Mouse (Mus musculus) CD4-positive helper T cell, adult 2 months (primary cell): ENCODE data around the gene Mis18bp1.
"Not testable (repeated sequence)": the region's sequence is repeated elsewhere in the genome, so short reads cannot be mapped to it uniquely, and the experiment has no call there.

ENCODE experiments used
- DNase-seq: peaks from one replicate; pipeline ENCODE4 v3.0.0-alpha.2; 2012; ENCODE audit warnings: low read depth, missing footprints, low spot score

Gene Mis18bp1

DNA sequence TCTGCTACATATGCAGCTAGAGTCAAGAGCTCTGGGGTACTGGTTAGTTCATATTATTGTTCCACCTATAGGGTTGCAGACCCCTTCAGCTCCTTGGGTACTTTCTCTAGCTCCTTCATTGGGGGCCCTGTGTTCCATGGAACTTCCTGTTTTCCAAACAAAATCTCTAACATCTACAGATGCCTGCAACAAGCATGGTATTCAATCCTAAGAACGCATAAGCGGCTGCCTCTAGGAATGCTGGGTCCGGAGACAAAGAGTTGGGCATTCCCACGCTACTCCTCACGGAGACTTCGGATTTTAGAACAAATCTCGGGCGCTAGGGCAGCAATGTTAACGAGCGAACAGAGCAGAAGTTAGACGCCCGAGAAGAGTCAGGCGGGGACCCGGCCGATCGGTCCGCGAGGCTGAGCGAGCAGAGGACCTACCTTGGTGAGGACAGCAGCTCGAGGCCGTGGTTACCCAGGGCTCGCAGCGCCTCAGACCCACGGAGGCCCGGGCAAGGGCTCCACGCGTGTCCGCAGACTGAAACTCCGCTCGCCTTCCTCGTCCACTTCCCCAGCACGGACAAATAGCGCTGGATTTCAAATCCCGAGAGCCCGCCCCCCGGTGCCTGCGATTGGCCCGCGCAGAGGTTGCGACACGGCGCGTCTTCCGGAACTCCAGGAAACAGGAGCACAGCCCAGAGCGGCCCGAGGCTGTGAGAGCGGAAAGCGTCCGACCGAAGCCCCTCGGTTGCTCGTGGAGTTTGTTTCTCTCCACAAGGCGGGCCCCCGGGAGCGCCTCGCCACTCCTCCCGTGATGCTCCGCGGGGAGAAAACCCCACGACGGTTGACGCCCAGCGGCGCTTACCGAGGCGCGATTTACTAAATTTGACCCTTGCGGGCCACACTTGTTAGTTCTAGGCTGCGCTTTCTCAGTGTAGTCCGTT is at the start of gene Mis18bp1:
Gene Mis18bp1 (minus strand): TSS at position 584 of the 931 bp plus-strand sequence.
- peak; percentile 98 for DNase-seq

DNA sequence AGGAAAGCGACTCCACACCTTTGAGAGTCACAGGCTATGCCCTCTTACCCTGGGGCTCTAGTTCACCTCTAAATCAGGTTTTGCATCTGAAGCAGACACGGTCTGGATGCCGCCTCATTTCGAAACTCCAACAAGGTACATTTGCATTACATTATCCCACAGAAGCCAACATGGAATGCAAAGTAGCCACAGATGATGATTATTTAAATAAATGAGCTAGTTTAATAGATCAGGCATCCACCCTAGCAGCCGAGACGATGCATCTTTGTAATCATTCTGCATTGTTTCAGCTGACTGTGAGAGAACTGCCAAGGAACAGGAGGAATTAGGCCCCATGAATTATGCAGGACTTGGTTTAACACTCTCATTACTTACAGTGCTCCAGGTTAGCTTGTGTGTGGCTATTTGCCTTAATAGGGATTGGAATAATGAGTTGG is 44.0 kb upstream of the Mis18bp1 start:
- no peak for DNase-seq

DNA sequence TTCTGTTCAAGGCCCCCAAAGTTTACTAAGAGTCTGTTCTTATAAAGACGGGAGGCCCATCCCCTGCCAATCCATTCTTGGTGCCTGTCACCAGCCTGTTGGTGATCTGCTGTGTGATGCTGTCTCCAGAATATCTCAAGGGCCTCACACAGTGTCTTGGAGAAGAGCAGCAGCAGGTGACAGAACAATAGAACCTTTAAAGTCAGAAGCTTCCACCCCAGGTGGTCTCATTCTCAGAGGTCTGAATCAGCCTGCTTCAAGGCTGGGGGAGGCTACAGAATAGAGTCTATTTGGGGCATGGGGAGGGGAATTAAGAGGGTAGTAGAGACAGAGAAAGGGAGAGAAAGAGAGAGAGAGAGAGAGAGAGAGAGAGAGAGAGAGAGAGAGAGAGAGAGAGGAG is 34.0 kb upstream of the Mis18bp1 start:
- DNase-seq: no peak

- DNase-seq: no peak
These were observed 29.4 kb upstream of the Mis18bp1 start for GRCm38 (mm10) chr12:65201812-65202211.

GRCm38 (mm10) chr12:65194003-65194530 is 21.7 kb upstream of the Mis18bp1 start:
- no peak for DNase-seq

GRCm38 (mm10) chr12:65189213-65189612 is 16.8 kb upstream of the Mis18bp1 start:
- DNase-seq: no peak

DNA sequence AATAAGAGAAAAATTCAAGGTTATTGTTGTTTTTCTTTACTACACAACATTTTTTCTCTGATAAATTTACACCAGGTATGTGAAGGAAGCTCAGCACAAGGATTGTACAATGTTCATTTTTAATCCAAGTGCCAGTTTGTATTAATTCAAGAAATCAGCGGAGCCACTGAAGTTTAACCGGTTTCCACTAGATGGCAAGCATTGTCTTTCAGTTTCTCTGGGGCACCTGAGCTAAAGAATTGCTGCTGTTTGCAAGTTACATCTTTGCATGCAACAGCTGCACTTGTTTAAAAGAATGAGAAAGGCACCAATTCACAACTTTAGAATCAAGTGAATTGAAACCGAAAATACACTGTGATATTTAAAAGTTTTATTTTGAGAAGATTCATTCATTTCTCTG is 15.0 kb upstream of the Mis18bp1 start:
- no peak for DNase-seq

DNA sequence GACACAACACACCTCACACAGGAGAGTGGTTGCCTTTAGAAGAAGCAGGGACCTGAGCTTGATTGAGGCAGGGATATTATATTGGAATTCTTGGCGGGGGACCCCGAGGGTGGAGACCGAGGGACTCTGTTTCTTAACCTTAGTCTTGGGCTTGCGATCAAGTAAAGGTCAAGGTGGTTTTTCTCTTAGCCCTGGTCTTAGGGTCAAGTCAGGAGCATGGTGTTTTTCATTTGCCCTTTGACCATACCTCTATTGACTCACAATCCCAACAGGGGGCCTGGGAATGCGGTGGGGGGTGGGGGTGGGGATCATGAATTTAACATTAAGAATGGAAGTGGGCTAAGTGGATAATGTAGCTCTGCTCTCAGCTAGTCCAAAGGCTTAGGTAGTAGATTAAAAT is 1.3 kb upstream of the Mis18bp1 start:
- no peak for DNase-seq

DNA sequence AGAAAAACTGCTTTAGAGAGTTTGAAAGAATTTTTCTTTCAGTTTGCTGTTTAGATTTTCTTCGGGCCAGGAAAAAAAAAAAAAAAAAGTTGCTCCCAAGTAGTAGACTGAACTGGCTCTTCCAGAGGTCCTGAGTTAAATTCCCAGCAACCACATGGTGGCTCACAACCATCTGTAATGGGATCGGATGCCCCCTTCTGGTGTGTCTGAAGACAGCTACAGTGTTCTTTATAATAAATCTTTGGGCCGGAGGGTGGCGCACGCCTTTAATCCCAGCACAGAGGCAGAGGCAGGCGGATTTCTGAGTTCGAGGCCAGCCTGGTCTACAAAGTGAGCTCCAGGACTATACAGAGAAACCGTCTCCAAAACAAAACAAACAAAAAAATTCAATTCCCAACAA is 555 bp upstream of the Mis18bp1 start:
- not testable (repeated sequence) for DNase-seq

GRCm38 (mm10) chr12:65136121-65136520 is 36.3 kb downstream of the Mis18bp1 start:
- not testable (repeated sequence) for DNase-seq

DNA sequence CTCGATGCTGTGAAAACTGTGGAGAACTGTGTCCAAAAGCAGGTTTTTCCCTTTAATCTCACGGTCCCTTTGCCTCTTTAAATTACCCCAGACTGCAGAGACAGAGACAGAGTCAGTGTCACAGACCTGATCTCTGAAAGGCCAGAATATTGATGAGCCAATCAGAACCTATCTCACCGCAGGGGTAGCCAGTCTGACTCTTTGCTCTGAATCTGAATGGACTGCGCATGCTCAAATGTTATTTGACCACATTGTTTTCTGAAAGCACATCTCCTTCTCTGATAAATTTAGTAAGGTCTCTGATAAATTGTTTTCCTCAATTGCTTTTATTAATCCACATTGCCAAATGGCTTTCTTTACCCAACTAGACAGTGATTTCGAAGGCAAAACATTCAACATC is 53.0 kb downstream of the Mis18bp1 start:
- DNase-seq: no peak

DNA sequence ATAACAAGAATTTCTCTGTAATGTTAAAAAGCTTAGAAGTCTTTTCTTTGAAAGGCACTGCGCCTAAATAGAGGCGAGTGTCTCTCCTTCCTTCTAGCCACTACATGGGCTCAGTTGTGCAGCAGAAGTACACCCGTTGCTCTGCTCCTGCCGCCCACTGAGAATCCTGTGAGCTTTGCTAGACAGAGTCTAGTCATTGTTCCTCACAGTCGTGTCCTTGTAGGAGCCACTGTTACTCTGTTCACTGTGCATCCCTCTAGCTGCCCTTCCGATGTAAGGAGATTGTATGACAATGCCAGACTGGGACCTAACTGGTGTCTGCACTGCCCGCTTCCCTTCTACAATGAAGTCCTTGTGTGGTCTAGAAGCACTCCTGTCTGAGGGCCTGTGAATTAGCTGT is 53.4 kb downstream of the Mis18bp1 start:
- no peak for DNase-seq

DNA sequence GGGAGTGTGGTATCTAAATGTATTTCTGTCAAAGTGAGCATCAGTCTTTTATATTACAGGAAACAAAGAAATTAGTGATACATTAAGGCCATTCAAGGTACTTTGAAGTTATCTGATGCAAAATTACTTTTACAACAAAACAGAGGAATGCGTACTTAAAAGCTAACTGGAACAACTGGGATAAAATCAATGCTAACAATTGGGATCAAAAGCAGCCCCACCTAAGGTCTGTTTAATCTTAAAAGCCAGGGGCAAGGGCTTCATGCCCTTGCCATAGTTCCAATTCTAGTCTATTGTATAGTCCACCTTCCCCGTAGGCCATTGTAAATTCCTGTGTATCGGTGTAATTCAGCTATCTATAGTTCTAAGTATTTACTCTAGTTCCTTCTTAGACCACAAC is 57.4 kb downstream of the Mis18bp1 start:
- not testable (repeated sequence) for DNase-seq

- no peak for DNase-seq
These were observed 58.5 kb downstream of the Mis18bp1 start for GRCm38 (mm10) chr12:65113925-65114324.

- DNase-seq: no peak
These were observed 59.6 kb downstream of the Mis18bp1 start for GRCm38 (mm10) chr12:65112811-65113210.

DNA sequence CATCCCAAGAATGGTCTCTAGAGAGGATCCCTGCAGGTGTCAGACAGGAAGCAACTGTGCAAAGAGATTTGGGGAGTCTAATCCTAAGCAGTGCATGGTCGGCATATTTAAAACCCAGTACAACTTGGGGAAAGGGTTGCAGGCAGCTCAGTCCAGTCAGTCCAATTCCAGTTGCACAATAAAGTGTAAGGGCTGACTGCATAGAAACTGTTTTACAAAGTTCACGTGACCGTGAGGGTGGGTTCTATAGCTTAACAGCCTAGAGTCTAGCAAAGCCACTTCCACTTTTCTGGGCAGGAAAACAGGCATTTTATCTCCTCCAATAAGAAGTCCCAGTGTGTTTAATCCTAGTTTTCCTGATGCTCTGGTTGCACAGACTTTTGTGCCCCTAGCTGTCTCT is 60.9 kb downstream of the Mis18bp1 start:
- DNase-seq: no peak

DNA sequence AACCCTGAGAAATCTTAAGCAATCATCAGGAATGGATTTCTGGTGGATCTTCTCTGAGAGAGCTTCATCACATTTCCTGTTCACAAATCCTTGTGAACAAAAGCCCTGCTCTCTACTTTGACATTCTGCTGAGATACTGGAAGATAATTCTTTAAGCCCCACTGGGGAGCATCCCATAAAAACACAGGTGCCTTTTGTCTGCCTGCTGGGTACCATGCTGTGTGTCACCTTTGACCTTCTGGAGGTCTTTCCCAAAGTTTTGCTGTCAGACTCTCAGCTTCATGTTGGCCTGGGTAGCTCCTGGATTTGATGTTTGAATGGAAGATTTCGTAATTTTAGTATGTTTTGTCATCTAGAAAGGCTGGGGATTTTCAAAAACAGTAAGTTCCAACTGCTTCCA is 63.7 kb downstream of the Mis18bp1 start:
- no peak for DNase-seq
